Mouse (Mus musculus): Measurements from ENCODE around the gene Sap30l.
"Not testable (repeated sequence)": the region's sequence is repeated elsewhere in the genome, so short reads cannot be mapped to it uniquely, and the experiment has no call there.

Gene Sap30l

GRCm38 (mm10) chr11:57800266-57800951 is 1.0 kb upstream of the Sap30l start:
- no peak for DNase-seq (ENCODE audit: low spot score)

- peak; percentile 73 for DNase-seq (ENCODE audit: low spot score)
Measured at GRCm38 (mm10) chr11:57801766-57802510, 501 bp downstream of the Sap30l start.

- no peak for DNase-seq (ENCODE audit: low spot score)
Measured at GRCm38 (mm10) chr11:57802511-57802870, 1.1 kb downstream of the Sap30l start.

GRCm38 (mm10) chr11:57805047-57805446 is 3.6 kb downstream of the Sap30l start:
- no peak for DNase-seq (ENCODE audit: low spot score)

- DNase-seq (ENCODE audit: low spot score), result no peak
Measured at GRCm38 (mm10) chr11:57809017-57809731, 7.7 kb downstream of the Sap30l start.

- no peak for DNase-seq (ENCODE audit: low spot score)
Measured at GRCm38 (mm10) chr11:57809732-57810098, 8.3 kb downstream of the Sap30l start.

- no peak for DNase-seq (ENCODE audit: low spot score)
Measured at GRCm38 (mm10) chr11:57811006-57811405, 9.6 kb downstream of the Sap30l start.

- DNase-seq (ENCODE audit: low spot score), result no peak
Measured at GRCm38 (mm10) chr11:57812212-57812611, 10.8 kb downstream of the Sap30l start.

GRCm38 (mm10) chr11:57813641-57814040 is 12.2 kb downstream of the Sap30l start:
- DNase-seq (ENCODE audit: low spot score), result no peak

GRCm38 (mm10) chr11:57818189-57818588 is 16.8 kb downstream of the Sap30l start:
- DNase-seq (ENCODE audit: low spot score), result no peak

- DNase-seq (ENCODE audit: low spot score), result peak; percentile 85
Measured at GRCm38 (mm10) chr11:57819999-57820581, 18.7 kb downstream of the Sap30l start.

GRCm38 (mm10) chr11:57823159-57823558 is 21.7 kb downstream of the Sap30l start:
- DNase-seq (ENCODE audit: low spot score), result not testable (repeated sequence)

- no peak for DNase-seq (ENCODE audit: low spot score)
Measured at GRCm38 (mm10) chr11:57823714-57824113, 22.3 kb downstream of the Sap30l start.

GRCm38 (mm10) chr11:57825234-57825633 is 23.8 kb downstream of the Sap30l start:
- not testable (repeated sequence) for DNase-seq (ENCODE audit: low spot score)

GRCm38 (mm10) chr11:57827048-57827914 is 25.8 kb downstream of the Sap30l start:
- peak; percentile 19 for DNase-seq (ENCODE audit: low spot score)

GRCm38 (mm10) chr11:57827915-57828545 is 26.6 kb downstream of the Sap30l start:
- DNase-seq (ENCODE audit: low spot score), result no peak

GRCm38 (mm10) chr11:57828955-57829870 is 27.8 kb downstream of the Sap30l start:
- no peak for DNase-seq (ENCODE audit: low spot score)

GRCm38 (mm10) chr11:57829871-57830775 is 28.7 kb downstream of the Sap30l start:
- no peak for DNase-seq (ENCODE audit: low spot score)

GRCm38 (mm10) chr11:57831281-57831781 is 29.9 kb downstream of the Sap30l start:
- DNase-seq (ENCODE audit: low spot score), result no peak

Data from ovary, postnatal 36 days (tissue).